Mouse (Mus musculus) lung, embryonic 16.5 days (tissue): Measurements from ENCODE around the gene Sec61b. TPM values are rescaled to one million over a fixed set of nuclear protein-coding genes. Genes with fewer than 3 reads are reported as not detected.

Experiments
- polyA plus RNA-seq: library from polyadenylated mRNA; unstranded; fragments of >200 nt; fragmentation: Nextera tagmentation; extraction: Ambion mirVana; gene quantifications from 2 replicates; pipeline ENCODE4 v1.2.1, GENCODE M21; 2015

Sec61b gene
- polyA plus RNA-seq, 1 experiment from 2014 or later: 404 TPM

Other genes starting within 250 kb of the Sec61b start
- gene Tgfbr1, start 121.4 kb upstream of the Sec61b start, polyA plus RNA-seq: 25.9 and 27.7 TPM in 2 replicates
- 47.3 and 48.1 TPM in 2 replicates for gene Alg2, start 325 bp upstream of the Sec61b start, polyA plus RNA-seq